Mouse (Mus musculus) urinary bladder, postnatal 25 days (tissue): ENCODE measurements around the gene Capn7.

Source experiments
- DNase-seq: peaks from one replicate; pipeline ENCODE4 v3.0.0; 2022; ENCODE audit warnings: low spot score

Capn7 gene

GRCm38 (mm10) chr14:31336369-31337155, at the start of gene Capn7:
Gene Capn7, plus strand, starts transcription at chr14:31336638.
- peak; percentile 100 for DNase-seq

- no peak for DNase-seq
Observed at GRCm38 (mm10) chr14:31313192-31313591, 23.2 kb upstream of the Capn7 start.

- DNase-seq = no peak
Observed at GRCm38 (mm10) chr14:31316613-31317012, 19.8 kb upstream of the Capn7 start.

GRCm38 (mm10) chr14:31317754-31318153, 18.7 kb upstream of the Capn7 start:
- DNase-seq = no peak

- DNase-seq = no peak
Observed at GRCm38 (mm10) chr14:31319546-31319945, 16.9 kb upstream of the Capn7 start.

- DNase-seq = no peak
Observed at GRCm38 (mm10) chr14:31321181-31321580, 15.3 kb upstream of the Capn7 start.

GRCm38 (mm10) chr14:31322191-31322590, 14.2 kb upstream of the Capn7 start:
- DNase-seq = no peak

GRCm38 (mm10) chr14:31323189-31323588, 13.2 kb upstream of the Capn7 start:
- no peak for DNase-seq

- DNase-seq = peak; percentile 33
Observed at GRCm38 (mm10) chr14:31323849-31324792, 12.3 kb upstream of the Capn7 start, which contains the start of gene Dnah1. Gene Dnah1, minus strand, starts transcription at chr14:31323896.

- DNase-seq = no peak
Observed at GRCm38 (mm10) chr14:31324851-31325250, 11.6 kb upstream of the Capn7 start.

- no peak for DNase-seq
Observed at GRCm38 (mm10) chr14:31325551-31325950, 10.9 kb upstream of the Capn7 start.

GRCm38 (mm10) chr14:31326770-31327169, 9.7 kb upstream of the Capn7 start:
- DNase-seq = no peak

- no peak for DNase-seq
Observed at GRCm38 (mm10) chr14:31327196-31327595, 9.2 kb upstream of the Capn7 start.

- DNase-seq = no peak
Observed at GRCm38 (mm10) chr14:31327681-31328080, 8.8 kb upstream of the Capn7 start.

GRCm38 (mm10) chr14:31329741-31330140, 6.7 kb upstream of the Capn7 start:
- DNase-seq = no peak

GRCm38 (mm10) chr14:31330957-31331356, 5.5 kb upstream of the Capn7 start:
- DNase-seq = no peak

GRCm38 (mm10) chr14:31335765-31336164, 673 bp upstream of the Capn7 start:
- DNase-seq = no peak

GRCm38 (mm10) chr14:31337406-31337805, 968 bp downstream of the Capn7 start:
- no peak for DNase-seq

GRCm38 (mm10) chr14:31337947-31338346, 1.5 kb downstream of the Capn7 start:
- no peak for DNase-seq

- DNase-seq = no peak
Observed at GRCm38 (mm10) chr14:31343241-31343640, 6.8 kb downstream of the Capn7 start.

GRCm38 (mm10) chr14:31345367-31345766, 8.9 kb downstream of the Capn7 start:
- DNase-seq = no peak

- no peak for DNase-seq
Observed at GRCm38 (mm10) chr14:31362236-31362635, 25.8 kb downstream of the Capn7 start.

- no peak for DNase-seq
Observed at GRCm38 (mm10) chr14:31364589-31364988, 28.2 kb downstream of the Capn7 start.
